Mouse (Mus musculus): Measurements from ENCODE around the gene Htra2.

- TF ChIP-seq CTCF (IDR thresholded peaks at IDR 0.05; ENCODE audit: low read depth), result no peak
- TF ChIP-seq EP300 (optimal IDR thresholded peaks at IDR 0.05), result peak; percentile 6
Observed at GRCm38 (mm10) chr6:83054074-83054851, 810 bp downstream of the Htra2 start, which contains the start of gene Aup1.
